Mouse (Mus musculus) bone marrow macrophage, adult 2 months (primary cell): ENCODE data around the gene Chst7.

ENCODE experiments used
- CTCF ChIP-seq: IDR thresholded peaks from 2 replicates; pipeline ENCODE4 v1.5.1; 2012; ENCODE audit warnings: low read depth, mild to moderate bottlenecking, low read length, moderate library complexity
- POLR2A ChIP-seq: IDR thresholded peaks from 2 replicates; pipeline ENCODE4 v1.6.1; 2012; ENCODE audit warnings: mild to moderate bottlenecking, low read depth, low read length, borderline replicate concordance

- no peak for TF ChIP-seq POLR2A
- TF ChIP-seq CTCF: no peak
Measured at GRCm38 (mm10) chrX:20128951-20129350, 69.6 kb downstream of the Chst7 start.
